Mouse (Mus musculus) heart, embryonic 13.5 days (tissue): ENCODE results near the gene Relch. TPM values are rescaled to one million over a fixed set of nuclear protein-coding genes. Genes with fewer than 3 reads are reported as not detected.

ENCODE experiments used
- ATAC-seq: fragments of 200-750 bp; cut with Nextera tagmentation; 2 replicates; pipeline ENCODE4 v1.8.0; 2017; ENCODE audit warnings: moderate TSS enrichment; ENCODE audit not compliant: insufficient number of reproducible peaks, low FRiP score, low TSS enrichment; ENCODE audit errors: extremely low read depth
- H3K27ac ChIP-seq: fragments of 300-500 bp; sonication (generic); replicated peaks from 2 replicates; pipeline ENCODE4 v1.5.1; 2015; ENCODE audit warnings: moderate library complexity, mild to moderate bottlenecking, inconsistent platforms
- H3K27me3 ChIP-seq: fragments of 300-500 bp; sonication (generic); replicated peaks from 2 replicates; pipeline ENCODE4 v1.6.1; 2015; ENCODE audit warnings: mild to moderate bottlenecking, inconsistent platforms
- H3K36me3 ChIP-seq: fragments of 300-500 bp; sonication (generic); 2 replicates; pipeline ENCODE4 v1.6.1; 2015; ENCODE audit warnings: mild to moderate bottlenecking, inconsistent platforms
- H3K4me1 ChIP-seq: fragments of 300-500 bp; sonication (generic); 2 replicates; pipeline ENCODE4 v1.6.1; 2015; ENCODE audit warnings: inconsistent platforms
- H3K4me2 ChIP-seq: fragments of 300-500 bp; sonication (generic); 2 replicates; pipeline ENCODE4 v1.6.1; 2015; ENCODE audit warnings: inconsistent platforms, mild to moderate bottlenecking, moderate library complexity
- H3K4me3 ChIP-seq: fragments of 300-500 bp; sonication (generic); 2 replicates; pipeline ENCODE4 v1.5.1; 2015; ENCODE audit warnings: moderate library complexity, mild to moderate bottlenecking, inconsistent platforms
- H3K9ac ChIP-seq: fragments of 300-500 bp; sonication (generic); 2 replicates; pipeline ENCODE4 v1.6.1; 2015; ENCODE audit warnings: inconsistent platforms, mild to moderate bottlenecking, moderate library complexity
- H3K9me3 ChIP-seq: fragments of 300-500 bp; sonication (generic); 2 replicates; pipeline ENCODE4 v1.6.1; 2016; ENCODE audit warnings: inconsistent platforms
- WGBS: fragments of 180-500 bp; shearing (Covaris S2); methylation state at CpG from one replicate; pipeline ENCODE4 v1.1.7; 2015; ENCODE audit warnings: mixed read lengths; 5-methylcytosine and 5-hydroxymethylcytosine counted together
- polyA plus RNA-seq: library from polyadenylated mRNA; unstranded; fragments of >200 nt; fragmentation: Nextera tagmentation; extraction: Ambion mirVana; gene quantifications from 2 replicates; pipeline ENCODE4 v1.2.1, GENCODE M21; 2015

The Relch gene
- 14.6 TPM in 2 replicates for polyA plus RNA-seq

- peaks cover 3% of the 10 kb centered on the region; the same call in 1 of the 2 replicates for H3K36me3 ChIP-seq
- under 1% methylated on average over 41 of the region's 41 CpGs for WGBS
These were observed at the start of gene Relch, which contains the start of gene Pign for GRCm38 (mm10) chr1:105663171-105663961. Gene Relch (plus strand): TSS chr1:105663861. Gene Pign (minus strand): TSS chr1:105663677.

GRCm38 (mm10) chr1:105630481-105630880, 33.2 kb upstream of the Relch start:
- no peak for ATAC-seq
- Histone ChIP-seq H3K9me3 (no peaks in the 10 kb centered on the region), H3K36me3 (peaks cover 15% of the 10 kb centered on the region), H3K27ac (no peak overlapping the region), H3K4me2 (no peak overlapping the region), H3K4me1 (no peaks in the 10 kb centered on the region), H3K4me3 (no peak overlapping the region), H3K27me3 (no peaks in the 10 kb centered on the region), H3K9ac (no peak overlapping the region)
- 32% methylated on average over 3 of the region's 3 CpGs for WGBS

More at GRCm38 (mm10) chr1:105663171-105663961, at the start of gene Relch, which contains the start of gene Pign:
- peak; percentile 100 for ATAC-seq
- Histone ChIP-seq H3K4me3 (peak within 1 kb of the TSS; percentile 99), H3K4me1 (peaks cover 37% of the 10 kb centered on the region), H3K9ac (peak within 1 kb of the TSS; percentile 93), H3K27me3 (no peaks in the 10 kb centered on the region), H3K27ac (peak within 1 kb of the TSS; percentile 84), H3K9me3 (no peaks in the 10 kb centered on the region), H3K4me2 (peak within 1 kb of the TSS; percentile 90)

- Histone ChIP-seq H3K4me1 (no peaks in the 10 kb centered on the region; the same call in 1 of the 2 replicates), H3K9me3 (no peaks in the 10 kb centered on the region), H3K36me3 (peaks cover 56% of the 10 kb centered on the region), H3K27me3 (no peaks in the 10 kb centered on the region), H3K27ac (no peak overlapping the region), H3K4me3 (no peak overlapping the region), H3K4me2 (no peak overlapping the region), H3K9ac (no peak overlapping the region)
- ATAC-seq: no peak
- 80% methylated on average over 3 of the region's 3 CpGs for WGBS
These were observed 19.6 kb upstream of the Relch start for GRCm38 (mm10) chr1:105644093-105644492.

- Histone ChIP-seq H3K4me3 (no peak overlapping the region), H3K4me1 (no peaks in the 10 kb centered on the region), H3K27me3 (no peaks in the 10 kb centered on the region), H3K27ac (no peak overlapping the region), H3K36me3 (peaks cover 42% of the 10 kb centered on the region), H3K9ac (no peak overlapping the region), H3K4me2 (no peak overlapping the region), H3K9me3 (no peaks in the 10 kb centered on the region)
- no peak for ATAC-seq
- 100% methylated on average over 1 of the region's 1 CpGs for WGBS
These were observed 13.0 kb upstream of the Relch start for GRCm38 (mm10) chr1:105650650-105651049.

- 91% methylated on average over 1 of the region's 1 CpGs for WGBS
- Histone ChIP-seq H3K9ac (no peak overlapping the region), H3K27me3 (no peaks in the 10 kb centered on the region)
These were observed 9.7 kb upstream of the Relch start for GRCm38 (mm10) chr1:105653981-105654380.

GRCm38 (mm10) chr1:105660015-105660414, 3.6 kb upstream of the Relch start:
- Histone ChIP-seq H3K9ac (no peak overlapping the region), H3K27me3 (no peaks in the 10 kb centered on the region), H3K27ac (no peak overlapping the region), H3K9me3 (no peaks in the 10 kb centered on the region), H3K4me1 (peaks cover 17% of the 10 kb centered on the region), H3K4me2 (no peak overlapping the region), H3K4me3 (no peak overlapping the region), H3K36me3 (peaks cover 24% of the 10 kb centered on the region)
- ATAC-seq: no peak
- 18% methylated on average over 3 of the region's 3 CpGs for WGBS

More at GRCm38 (mm10) chr1:105653981-105654380, 9.7 kb upstream of the Relch start:
- H3K27ac ChIP-seq: no peak overlapping the region
- no peak overlapping the region for H3K4me2 ChIP-seq
- H3K9me3 ChIP-seq: no peaks in the 10 kb centered on the region
- no peaks in the 10 kb centered on the region for H3K4me1 ChIP-seq
- H3K4me3 ChIP-seq: no peak overlapping the region
- peaks cover 44% of the 10 kb centered on the region for H3K36me3 ChIP-seq
- ATAC-seq: no peak

- 8% methylated on average over 6 of the region's 6 CpGs for WGBS
- peaks cover 3% of the 10 kb centered on the region; the same call in 1 of the 2 replicates for H3K36me3 ChIP-seq
- H3K4me2 ChIP-seq: peak overlapping the region; percentile 69
- no peak for ATAC-seq
- no peaks in the 10 kb centered on the region for H3K27me3 ChIP-seq
- H3K9ac ChIP-seq: peak overlapping the region; percentile 84
- no peaks in the 10 kb centered on the region for H3K9me3 ChIP-seq
- peak overlapping the region; percentile 84 for H3K27ac ChIP-seq
- peaks cover 37% of the 10 kb centered on the region for H3K4me1 ChIP-seq
- H3K4me3 ChIP-seq: peak overlapping the region; percentile 99
These were observed 866 bp upstream of the Relch start for GRCm38 (mm10) chr1:105662820-105663170.

- under 1% methylated on average over 68 of the region's 68 CpGs for WGBS
These were observed 526 bp downstream of the Relch start for GRCm38 (mm10) chr1:105663962-105664812.

GRCm38 (mm10) chr1:105669700-105670099, 6.0 kb downstream of the Relch start:
- H3K36me3 ChIP-seq: no peaks in the 10 kb centered on the region
- H3K4me1 ChIP-seq: peaks cover 23% of the 10 kb centered on the region
- H3K9ac ChIP-seq: no peak overlapping the region
- no peak overlapping the region for H3K4me3 ChIP-seq
- H3K27me3 ChIP-seq: no peaks in the 10 kb centered on the region
- no peak overlapping the region for H3K27ac ChIP-seq
- no peak for ATAC-seq
- H3K9me3 ChIP-seq: no peaks in the 10 kb centered on the region
- H3K4me2 ChIP-seq: no peak overlapping the region

More at GRCm38 (mm10) chr1:105663962-105664812, 526 bp downstream of the Relch start:
- peak overlapping the region; percentile 99 for H3K4me3 ChIP-seq
- H3K9me3 ChIP-seq: no peaks in the 10 kb centered on the region
- H3K27ac ChIP-seq: peak overlapping the region; percentile 69
- H3K9ac ChIP-seq: peak overlapping the region; percentile 93
- H3K4me2 ChIP-seq: peak overlapping the region; percentile 90
- H3K27me3 ChIP-seq: no peaks in the 10 kb centered on the region
- H3K4me1 ChIP-seq: peaks cover 37% of the 10 kb centered on the region
- no peaks in the 10 kb centered on the region for H3K36me3 ChIP-seq
- 0 out of 2 replicates have a peak, but pooled peaks have one; percentile 5 for ATAC-seq

GRCm38 (mm10) chr1:105674763-105675162, 11.1 kb downstream of the Relch start:
- Histone ChIP-seq H3K27me3 (no peaks in the 10 kb centered on the region), H3K9ac (no peak overlapping the region), H3K4me1 (no peaks in the 10 kb centered on the region), H3K9me3 (no peaks in the 10 kb centered on the region), H3K4me2 (no peak overlapping the region), H3K4me3 (no peak overlapping the region), H3K36me3 (peaks cover 12% of the 10 kb centered on the region), H3K27ac (no peak overlapping the region)
- 86% methylated on average over 2 of the region's 2 CpGs for WGBS
- no peak for ATAC-seq

GRCm38 (mm10) chr1:105680587-105680986, 16.9 kb downstream of the Relch start:
- Histone ChIP-seq H3K4me1 (no peaks in the 10 kb centered on the region), H3K36me3 (peaks cover 17% of the 10 kb centered on the region), H3K9ac (no peak overlapping the region), H3K9me3 (no peaks in the 10 kb centered on the region), H3K27ac (no peak overlapping the region), H3K4me3 (no peak overlapping the region), H3K27me3 (no peaks in the 10 kb centered on the region), H3K4me2 (no peak overlapping the region)
- 76% methylated on average over 1 of the region's 1 CpGs for WGBS
- no peak for ATAC-seq
